Mouse (Mus musculus) heart, embryonic 13.5 days (tissue): ENCODE measurements at regions not wholly inside any gene's neighbourhood (a gene's known extent, or its start where the extent isn't known, plus 50 kb on each side); places are given as distances from the start of the nearest gene placed in this dataset.
"Not testable (repeated sequence)": the region's sequence is repeated elsewhere in the genome, so short reads cannot be mapped to it uniquely, and the experiment has no call there.

Experiments used
- ATAC-seq: fragments of 200-750 bp; cut with Nextera tagmentation; 2 replicates; pipeline ENCODE4 v1.8.0; 2017; ENCODE audit warnings: moderate TSS enrichment; ENCODE audit not compliant: insufficient number of reproducible peaks, low FRiP score, low TSS enrichment; ENCODE audit errors: extremely low read depth
- H3K27ac ChIP-seq: fragments of 300-500 bp; sonication (generic); replicated peaks from 2 replicates; pipeline ENCODE4 v1.5.1; 2015; ENCODE audit warnings: moderate library complexity, mild to moderate bottlenecking, inconsistent platforms
- H3K27me3 ChIP-seq: fragments of 300-500 bp; sonication (generic); replicated peaks from 2 replicates; pipeline ENCODE4 v1.6.1; 2015; ENCODE audit warnings: mild to moderate bottlenecking, inconsistent platforms
- H3K36me3 ChIP-seq: fragments of 300-500 bp; sonication (generic); 2 replicates; pipeline ENCODE4 v1.6.1; 2015; ENCODE audit warnings: mild to moderate bottlenecking, inconsistent platforms
- H3K4me1 ChIP-seq: fragments of 300-500 bp; sonication (generic); 2 replicates; pipeline ENCODE4 v1.6.1; 2015; ENCODE audit warnings: inconsistent platforms
- H3K4me2 ChIP-seq: fragments of 300-500 bp; sonication (generic); 2 replicates; pipeline ENCODE4 v1.6.1; 2015; ENCODE audit warnings: inconsistent platforms, mild to moderate bottlenecking, moderate library complexity
- H3K4me3 ChIP-seq: fragments of 300-500 bp; sonication (generic); 2 replicates; pipeline ENCODE4 v1.5.1; 2015; ENCODE audit warnings: moderate library complexity, mild to moderate bottlenecking, inconsistent platforms
- H3K9ac ChIP-seq: fragments of 300-500 bp; sonication (generic); 2 replicates; pipeline ENCODE4 v1.6.1; 2015; ENCODE audit warnings: inconsistent platforms, mild to moderate bottlenecking, moderate library complexity
- H3K9me3 ChIP-seq: fragments of 300-500 bp; sonication (generic); 2 replicates; pipeline ENCODE4 v1.6.1; 2016; ENCODE audit warnings: inconsistent platforms
- WGBS: fragments of 180-500 bp; shearing (Covaris S2); methylation state at CpG from one replicate; pipeline ENCODE4 v1.1.7; 2015; ENCODE audit warnings: mixed read lengths; 5-methylcytosine and 5-hydroxymethylcytosine counted together

DNA sequence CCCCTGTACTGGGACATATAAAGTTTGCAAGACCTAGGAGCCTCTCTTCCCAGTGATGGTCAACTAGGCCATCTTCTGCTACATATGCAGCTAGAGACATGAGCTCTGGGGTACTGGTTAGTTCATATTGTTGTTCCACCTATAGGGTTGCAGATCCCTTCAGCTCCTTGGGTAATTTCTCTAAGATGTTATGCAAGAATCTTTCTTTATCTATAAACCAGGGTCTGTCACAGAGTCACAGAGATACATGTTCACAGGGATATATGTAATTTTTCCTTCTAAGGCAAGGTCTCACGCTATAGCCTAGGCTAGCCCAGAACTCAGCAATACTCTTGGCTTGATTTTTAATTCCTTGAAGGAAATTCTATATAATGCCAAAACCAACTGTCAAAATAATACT lies 56.9 kb downstream of the Zfp36l1 start:
- H3K4me3 ChIP-seq, H3K27ac ChIP-seq, H3K36me3 ChIP-seq, H3K9me3 ChIP-seq, H3K27me3 ChIP-seq, ATAC-seq, H3K4me2 ChIP-seq, H3K9ac ChIP-seq: not testable (repeated sequence)
- 89% methylated on average over 1 of the region's 1 CpGs for WGBS
- H3K4me1 ChIP-seq: peaks cover 16% of the 10 kb centered on the region

DNA sequence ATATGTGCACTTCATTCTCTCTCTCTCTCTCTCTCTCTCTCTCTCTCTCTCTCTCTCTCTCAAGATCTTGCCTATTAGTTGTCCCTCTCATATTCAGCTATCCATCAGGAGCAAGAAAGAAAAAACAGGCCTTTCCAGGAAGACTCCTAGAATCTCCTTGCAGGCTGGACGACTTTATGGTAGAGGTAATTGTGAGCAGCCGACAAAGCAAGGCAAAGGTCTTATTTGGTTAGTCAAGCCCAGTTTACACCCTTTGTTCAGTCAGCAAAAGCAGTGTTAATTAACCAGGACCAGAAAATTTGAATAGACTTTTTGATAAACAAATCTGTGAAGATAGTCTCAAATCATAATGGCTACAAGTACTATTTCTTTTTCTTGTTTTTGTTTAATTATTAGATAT lies 57.4 kb downstream of the Zfp36l1 start:
- H3K27ac ChIP-seq: no peak overlapping the region
- no peak overlapping the region for H3K4me2 ChIP-seq
- H3K27me3 ChIP-seq: no peaks in the 10 kb centered on the region
- no peak for ATAC-seq
- no peak overlapping the region for H3K9ac ChIP-seq
- H3K4me1 ChIP-seq: peaks cover 11% of the 10 kb centered on the region
- 71% methylated on average over 2 of the region's 2 CpGs for WGBS
- H3K9me3 ChIP-seq: no peaks in the 10 kb centered on the region
- H3K36me3 ChIP-seq: no peaks in the 10 kb centered on the region
- H3K4me3 ChIP-seq: no peak overlapping the region

DNA sequence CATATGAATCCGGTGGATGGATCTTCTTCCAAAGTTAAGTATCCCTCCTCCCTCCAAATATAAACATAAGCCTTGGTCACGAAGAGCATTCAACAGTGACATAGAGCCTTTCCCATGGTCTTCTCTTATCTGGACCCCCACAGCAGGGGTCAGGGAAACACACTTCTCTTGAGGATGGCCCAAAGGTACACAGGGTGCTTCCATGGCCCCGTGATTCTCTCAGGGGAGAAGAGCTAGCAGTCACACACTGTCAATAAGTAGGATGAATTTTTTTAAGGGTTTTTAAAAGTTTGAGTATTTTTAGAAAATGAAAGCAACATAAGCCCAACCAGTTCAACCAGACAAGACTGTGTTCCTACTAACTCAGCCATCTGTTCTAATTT lies 58.2 kb downstream of the Zfp36l1 start:
- Histone ChIP-seq H3K27ac (no peak overlapping the region), H3K9ac (no peak overlapping the region), H3K4me3 (no peak overlapping the region), H3K4me2 (no peak overlapping the region), H3K9me3 (no peaks in the 10 kb centered on the region), H3K27me3 (no peaks in the 10 kb centered on the region), H3K4me1 (peaks cover 4% of the 10 kb centered on the region), H3K36me3 (no peaks in the 10 kb centered on the region)
- 69% methylated on average over 3 of the region's 3 CpGs for WGBS
- ATAC-seq: no peak

DNA sequence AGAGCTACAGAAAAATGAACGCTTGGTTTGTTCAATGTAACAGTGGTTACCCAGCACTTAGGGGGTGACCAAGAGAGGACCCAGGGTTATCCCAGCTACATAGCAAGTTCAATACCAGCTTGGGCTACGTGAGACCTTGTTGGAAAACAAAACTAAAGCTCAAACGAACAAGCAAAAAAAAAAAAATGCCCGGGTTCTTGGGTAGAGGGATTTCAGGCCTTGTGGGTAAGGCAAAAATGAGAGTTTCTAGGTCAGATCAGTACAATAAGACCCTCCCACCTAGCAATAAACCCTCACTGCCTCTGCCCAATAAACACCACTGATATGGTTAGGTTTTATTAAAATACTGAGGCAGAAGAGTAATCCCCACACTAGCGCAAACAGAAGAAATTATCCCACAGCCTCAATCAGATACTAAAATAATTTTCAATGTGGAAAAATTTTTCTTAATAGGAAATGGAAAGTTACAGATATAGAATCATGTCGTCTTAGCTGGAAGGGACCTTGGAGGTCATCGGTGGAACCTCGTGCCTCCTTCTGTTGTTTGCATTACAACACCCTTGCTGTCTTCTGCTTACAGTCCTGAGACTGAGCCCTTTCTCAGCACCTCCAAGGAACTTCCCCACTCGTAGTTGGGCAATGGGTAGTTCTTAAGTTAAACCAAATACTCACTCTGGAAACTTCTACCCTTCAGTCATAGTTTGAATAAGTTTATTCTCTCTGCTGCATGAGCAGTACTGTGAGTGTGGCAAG lies 58.7 kb downstream of the Zfp36l1 start:
- Histone ChIP-seq H3K27me3 (no peaks in the 10 kb centered on the region), H3K4me3 (no peak overlapping the region), H3K27ac (no peak overlapping the region), H3K9me3 (no peaks in the 10 kb centered on the region), H3K36me3 (no peaks in the 10 kb centered on the region), H3K9ac (no peak overlapping the region), H3K4me2 (no peak overlapping the region), H3K4me1 (no peaks in the 10 kb centered on the region)
- no peak for ATAC-seq
- WGBS: 79% methylated on average over 9 of the region's 9 CpGs

DNA sequence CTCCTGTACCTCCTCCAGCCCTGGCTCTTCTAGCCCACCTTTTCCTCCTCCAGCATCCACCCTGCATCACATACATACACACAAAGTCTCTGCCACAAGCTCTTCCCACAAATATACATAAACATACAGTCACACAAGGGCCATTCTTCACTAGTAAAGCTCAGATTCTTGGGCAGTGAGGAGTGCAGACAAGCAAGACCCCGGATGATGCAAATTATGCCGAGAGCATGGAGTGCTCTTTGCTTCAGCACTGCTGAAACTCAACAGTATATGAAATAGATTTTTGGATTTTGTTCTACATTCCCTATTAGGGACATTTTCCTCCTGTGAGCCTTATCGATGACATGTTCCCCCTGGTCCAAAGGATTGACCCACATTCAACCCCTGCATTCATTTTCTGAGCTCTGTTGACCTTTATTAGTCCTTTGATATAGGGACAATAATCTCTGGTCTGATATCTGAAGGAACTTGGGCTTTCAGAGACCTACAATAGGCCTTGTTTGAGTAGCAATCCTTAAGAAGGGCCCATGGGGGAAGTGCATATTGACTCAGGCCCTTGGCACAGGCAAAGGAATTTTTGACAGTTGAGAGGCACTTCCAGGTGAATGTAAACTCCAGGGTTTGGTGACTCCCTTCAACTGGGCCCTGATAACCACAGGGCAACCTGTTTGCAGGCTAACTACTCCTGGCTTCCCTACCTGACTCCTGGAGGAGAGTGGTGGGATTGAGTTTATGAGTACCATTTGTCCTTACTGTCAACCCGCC lies 64.4 kb downstream of the Zfp36l1 start:
- ATAC-seq: no peak
- no peaks in the 10 kb centered on the region for H3K36me3 ChIP-seq
- H3K4me3 ChIP-seq: no peak overlapping the region
- H3K4me2 ChIP-seq: no peak overlapping the region
- H3K4me1 ChIP-seq: peaks cover 22% of the 10 kb centered on the region
- 80% methylated on average over 4 of the region's 4 CpGs for WGBS
- no peak overlapping the region for H3K27ac ChIP-seq
- no peaks in the 10 kb centered on the region for H3K27me3 ChIP-seq
- H3K9ac ChIP-seq: no peak overlapping the region
- no peaks in the 10 kb centered on the region for H3K9me3 ChIP-seq

DNA sequence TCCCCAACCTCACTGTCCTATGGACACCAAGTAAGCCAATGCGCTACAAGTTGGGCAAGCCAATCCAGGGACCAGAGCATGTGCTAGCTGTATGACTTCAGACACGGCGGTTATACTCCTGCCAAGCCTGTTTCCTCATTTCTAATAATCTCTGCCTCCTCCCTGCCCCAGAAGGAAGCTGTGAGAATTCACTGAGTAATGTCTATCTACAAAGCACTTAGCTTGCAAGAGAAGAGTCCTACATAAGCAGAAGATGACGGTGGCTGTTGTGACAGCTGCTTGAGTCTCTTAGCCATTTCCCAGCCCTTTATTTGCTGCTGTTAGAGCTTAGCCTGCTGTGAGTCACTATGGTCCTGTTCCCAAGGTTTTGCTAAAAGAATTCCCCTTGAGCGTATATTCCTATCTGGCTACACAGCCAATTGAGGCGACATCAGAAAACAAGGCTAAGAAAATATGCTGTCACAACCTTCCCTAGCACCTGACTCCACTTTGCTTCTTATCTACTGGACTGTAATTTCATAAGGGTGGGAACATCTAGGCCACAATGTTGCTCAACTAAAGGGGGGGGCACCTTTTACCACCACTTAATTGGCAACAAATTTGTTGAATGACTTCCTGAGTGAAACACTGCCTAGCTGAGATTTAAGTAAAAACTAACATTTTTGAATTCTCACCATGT lies 66.0 kb downstream of the Zfp36l1 start:
- H3K27me3 ChIP-seq: no peaks in the 10 kb centered on the region
- WGBS: 46% methylated on average over 6 of the region's 6 CpGs
- H3K9ac ChIP-seq: 0 out of 2 replicates have a peak overlapping the region, but pooled peaks have one; percentile 8
- H3K9me3 ChIP-seq: no peaks in the 10 kb centered on the region
- H3K4me1 ChIP-seq: peaks cover 29% of the 10 kb centered on the region
- H3K4me3 ChIP-seq: no peak overlapping the region
- peak overlapping the region; percentile 42 for H3K27ac ChIP-seq
- no peak overlapping the region for H3K4me2 ChIP-seq
- ATAC-seq: no peak
- H3K36me3 ChIP-seq: no peaks in the 10 kb centered on the region

DNA sequence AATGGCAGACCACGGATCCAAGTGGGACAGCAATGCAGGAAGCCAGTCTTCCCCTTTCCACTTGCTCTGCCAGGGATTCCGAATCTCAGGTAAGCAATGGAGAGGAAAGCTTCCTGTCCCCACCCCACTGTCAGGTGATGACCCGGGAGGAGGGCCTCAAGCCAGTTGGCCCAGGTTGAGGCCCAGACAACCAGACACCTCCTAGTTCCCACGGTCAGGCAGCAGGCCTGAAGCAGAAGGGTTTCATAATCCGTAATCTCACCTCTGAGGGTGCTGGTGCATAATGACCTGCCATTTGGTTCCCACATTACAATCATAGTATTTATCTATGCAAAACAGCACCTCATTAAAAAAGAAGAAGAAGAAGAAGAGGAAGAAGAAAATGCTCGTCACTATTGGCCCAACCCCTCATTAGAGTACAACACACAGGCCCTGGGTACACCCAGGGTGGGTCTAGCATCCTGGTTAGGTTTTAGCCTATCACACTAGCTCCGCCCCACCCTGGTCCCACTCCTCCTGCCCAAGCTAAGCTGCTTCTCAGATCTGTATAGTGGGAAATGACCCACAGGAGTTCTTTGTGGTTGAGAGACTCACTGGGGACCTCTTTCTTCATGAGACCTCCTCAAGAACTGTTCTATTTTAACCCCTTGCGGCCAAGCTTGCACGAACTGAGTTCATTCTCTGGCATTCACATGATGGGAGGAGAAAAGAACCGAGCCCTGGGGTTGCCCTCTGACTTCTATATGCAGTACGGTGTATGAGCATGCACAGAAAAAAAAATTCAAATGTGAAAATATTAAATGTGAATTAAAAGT lies 71.1 kb downstream of the Zfp36l1 start:
- Histone ChIP-seq H3K9me3 (no peaks in the 10 kb centered on the region), H3K4me2 (no peak overlapping the region), H3K27me3 (no peaks in the 10 kb centered on the region), H3K9ac (no peak overlapping the region), H3K4me1 (peaks cover 30% of the 10 kb centered on the region), H3K36me3 (no peaks in the 10 kb centered on the region), H3K27ac (no peak overlapping the region), H3K4me3 (no peak overlapping the region)
- ATAC-seq: no peak
- WGBS: 83% methylated on average over 11 of the region's 11 CpGs

DNA sequence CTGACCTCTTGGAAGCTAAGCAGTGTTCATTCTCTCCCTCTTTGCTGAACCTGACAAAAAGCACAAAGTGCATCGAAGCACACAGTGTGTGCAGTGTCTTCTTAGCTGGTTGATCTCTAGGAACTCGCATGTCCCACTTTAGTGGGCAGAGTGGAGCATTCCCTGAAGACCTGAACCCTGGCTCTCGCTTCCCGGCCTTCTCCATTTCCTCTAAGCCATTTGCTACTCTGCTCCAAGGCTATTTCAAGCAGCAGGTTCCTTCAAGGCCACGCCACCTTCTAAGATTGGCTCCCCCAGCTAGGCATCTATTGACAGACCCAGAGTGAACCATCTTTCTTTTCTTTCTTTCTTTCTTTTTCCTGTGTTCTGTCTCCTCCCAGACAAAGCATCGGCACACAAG lies 71.8 kb downstream of the Zfp36l1 start:
- Histone ChIP-seq H3K4me2 (no peak overlapping the region), H3K4me3 (no peak overlapping the region), H3K9me3 (no peaks in the 10 kb centered on the region), H3K27me3 (no peaks in the 10 kb centered on the region), H3K4me1 (peaks cover 31% of the 10 kb centered on the region), H3K27ac (no peak overlapping the region), H3K36me3 (no peaks in the 10 kb centered on the region), H3K9ac (no peak overlapping the region)
- ATAC-seq: no peak
- WGBS: 75% methylated on average over 6 of the region's 6 CpGs

DNA sequence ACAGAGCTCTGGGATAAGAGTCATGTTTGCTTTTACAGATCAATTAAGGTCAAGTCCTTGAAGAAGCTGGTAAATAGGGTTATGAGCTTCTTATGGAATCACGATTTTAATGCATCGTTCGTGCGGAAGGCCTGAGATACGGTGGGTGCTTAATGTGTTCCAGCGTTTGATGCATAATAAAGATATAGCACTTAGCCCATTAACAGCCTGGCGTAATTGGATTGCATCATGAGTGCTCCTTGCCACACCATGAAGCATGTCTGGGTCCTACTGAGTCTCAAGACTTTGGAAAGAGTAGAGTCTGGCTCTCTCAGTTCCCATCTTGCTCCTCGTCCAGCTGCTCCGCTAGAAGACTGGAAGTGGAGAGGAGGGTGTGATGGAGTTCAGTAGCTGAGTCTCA lies 72.6 kb downstream of the Zfp36l1 start:
- no peak overlapping the region for H3K27ac ChIP-seq
- no peaks in the 10 kb centered on the region for H3K27me3 ChIP-seq
- no peak overlapping the region for H3K9ac ChIP-seq
- H3K4me3 ChIP-seq: no peak overlapping the region
- no peaks in the 10 kb centered on the region for H3K36me3 ChIP-seq
- peaks cover 39% of the 10 kb centered on the region for H3K4me1 ChIP-seq
- no peaks in the 10 kb centered on the region for H3K9me3 ChIP-seq
- no peak for ATAC-seq
- no peak overlapping the region for H3K4me2 ChIP-seq
- 91% methylated on average over 9 of the region's 9 CpGs for WGBS

DNA sequence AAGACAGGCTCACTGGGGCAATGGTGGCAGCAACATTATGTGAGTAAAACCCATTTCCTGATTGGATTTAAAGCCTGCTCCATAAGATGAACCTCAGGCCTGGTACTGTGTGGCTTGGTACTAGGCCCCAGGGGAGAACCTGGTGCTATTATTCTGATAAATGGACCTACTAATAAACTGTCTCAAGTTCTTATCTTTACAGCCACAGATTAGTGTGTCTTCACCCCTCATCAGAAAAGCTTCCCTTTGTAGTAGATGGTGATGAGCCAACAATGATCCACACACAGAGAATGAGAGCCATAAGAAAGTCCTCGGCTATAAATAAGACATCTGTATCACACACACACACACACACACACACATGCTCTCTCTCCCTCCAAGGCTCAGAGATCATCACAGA lies 73.7 kb downstream of the Zfp36l1 start:
- no peak overlapping the region for H3K4me2 ChIP-seq
- no peak overlapping the region for H3K9ac ChIP-seq
- no peaks in the 10 kb centered on the region for H3K27me3 ChIP-seq
- H3K4me3 ChIP-seq: no peak overlapping the region
- H3K9me3 ChIP-seq: no peaks in the 10 kb centered on the region
- ATAC-seq: no peak
- H3K4me1 ChIP-seq: peaks cover 47% of the 10 kb centered on the region
- H3K36me3 ChIP-seq: no peaks in the 10 kb centered on the region
- no peak overlapping the region for H3K27ac ChIP-seq
- 54% methylated on average over 1 of the region's 1 CpGs for WGBS
